Comparison of ENCODE assay signal across 8 mouse cellular contexts in the genomic region with DNA sequence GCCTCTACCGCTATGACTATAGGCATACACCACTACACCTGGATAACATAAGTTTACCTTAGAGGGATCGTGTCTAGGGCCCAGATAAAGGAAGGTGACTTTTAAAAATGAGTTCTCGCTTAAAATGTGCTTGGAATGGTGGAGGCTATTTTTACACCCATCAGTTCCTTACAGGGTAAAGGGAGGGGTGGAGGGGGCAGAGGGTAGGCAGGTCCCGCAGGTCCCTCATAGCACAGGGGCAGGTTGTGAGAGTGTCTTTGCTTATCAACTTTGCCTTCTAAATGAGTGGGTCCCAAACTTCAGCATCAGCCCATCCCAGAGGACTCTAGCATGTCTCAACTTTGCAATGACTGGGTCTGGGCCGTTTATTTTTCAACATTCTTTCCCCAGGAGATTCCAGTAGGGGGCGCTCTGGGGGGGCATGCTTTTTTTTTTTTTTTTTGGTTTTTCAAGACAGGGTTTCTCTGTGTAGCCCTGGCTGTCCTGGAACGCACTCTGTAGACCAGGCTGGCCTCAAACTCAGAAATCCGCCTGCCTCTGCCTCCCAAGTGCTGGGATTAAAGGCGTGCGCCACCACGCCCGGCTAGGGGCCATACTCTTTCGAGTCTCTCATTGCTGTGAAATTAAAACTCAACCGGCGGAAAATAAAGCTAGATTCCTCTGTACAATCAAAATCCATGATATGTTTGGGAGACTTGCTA. TPM values are rescaled to one million over a fixed set of nuclear protein-coding genes. Genes with fewer than 3 reads are reported as not detected.
DNase-seq lines count a peak whose midpoint lies in the region; ATAC-seq lines count a peak whose summit lies in the region.

No protein-coding gene starts in this region.

- peak overlapping the region; percentile 32; the same call in 1 of the 2 replicates for H3K9ac ChIP-seq in lung, embryonic 15.5 days
- peak overlapping the region; percentile 91 for H3K9ac ChIP-seq in hindbrain, embryonic 14.5 days

- H3K4me2 ChIP-seq in lung, embryonic 15.5 days, result peak overlapping the region; percentile 70
- H3K4me2 ChIP-seq in hindbrain, embryonic 14.5 days (replicated peaks), result peak overlapping the region; percentile 82

- no peaks in the 10 kb centered on the region for H3K36me3 ChIP-seq in lung, embryonic 15.5 days
- H3K36me3 ChIP-seq in hindbrain, embryonic 14.5 days (replicated peaks; ENCODE audit: control insufficient read depth, insufficient read depth), result no peaks in the 10 kb centered on the region

- 55% methylated on average over 15 of the region's 15 CpGs for WGBS in lung, embryonic 15.5 days
- 56% methylated on average over 15 of the region's 15 CpGs for WGBS in hindbrain, embryonic 14.5 days

- no peaks in the 10 kb centered on the region for H3K27me3 ChIP-seq in lung, embryonic 15.5 days
- no peaks in the 10 kb centered on the region for H3K27me3 ChIP-seq in hindbrain, embryonic 14.5 days (ENCODE audit: control insufficient read depth, insufficient read depth, low read length)

- intact Hi-C loops in gastrocnemius, postnatal 36 days (cut with DNase I), result no loop called here

- peaks cover 25% of the 10 kb centered on the region for H3K4me1 ChIP-seq in lung, embryonic 15.5 days
- H3K4me1 ChIP-seq in hindbrain, embryonic 14.5 days (replicated peaks; ENCODE audit: control insufficient read depth, insufficient read depth, low read length), result peaks cover 19% of the 10 kb centered on the region

- ATAC-seq in lung, embryonic 15.5 days (ENCODE audit: borderline replicate concordance, extremely low read depth, low FRiP score, low TSS enrichment), result no peak
- no peak for ATAC-seq in hindbrain, embryonic 14.5 days (ENCODE audit: low FRiP score)
- peak; percentile 15; the same call in 1 of the 2 replicates for ATAC-seq in megakaryocyte-erythroid progenitor cell, adult 5-6 weeks (replicated peaks; ENCODE audit: low FRiP score, low TSS enrichment, poor library complexity, severe bottlenecking)

- no peak for DNase-seq in lung, postnatal 25 days (ENCODE audit: low spot score)
- DNase-seq in c-Kit-negative CD71-positive TER-119-positive erythroid progenitor cells, embryonic 14.5 days (ENCODE audit: low read depth, low spot score), result peak; percentile 19
- no peak for DNase-seq in hindbrain, embryonic 14.5 days (ENCODE audit: low spot score)
- DNase-seq in gastrocnemius, postnatal 36 days, result no peak
- DNase-seq in cerebellum, adult 18-20 months, result no peak
- no peak for DNase-seq in layer of hippocampus, adult 18-20 months (ENCODE audit: low spot score in 2 of 2)

- H3K4me3 ChIP-seq in lung, embryonic 15.5 days, result peak overlapping the region; percentile 99
- peak overlapping the region; percentile 99 for H3K4me3 ChIP-seq in hindbrain, embryonic 14.5 days (replicated peaks; ENCODE audit: low read length)

- no peaks in the 10 kb centered on the region for H3K9me3 ChIP-seq in lung, embryonic 15.5 days
- no peaks in the 10 kb centered on the region for H3K9me3 ChIP-seq in hindbrain, embryonic 14.5 days (ENCODE audit: control insufficient read depth, low read length)

- peak overlapping the region; percentile 90 for H3K27ac ChIP-seq in lung, embryonic 15.5 days
- peak overlapping the region; percentile 82 for H3K27ac ChIP-seq in hindbrain, embryonic 14.5 days

RNA-seq across cellular contexts. Expression of a gene that starts 0.6 kb away (rescaled TPM):
- polyA plus RNA-seq in lung, embryonic 15.5 days (2015; fragmentation: Nextera tagmentation; extraction: Ambion mirVana), result 9.7 and 9.8 TPM in 2 replicates
- polyA plus RNA-seq in hindbrain, embryonic 14.5 days (2014; fragmentation: Nextera tagmentation; extraction: Ambion mirVana), result 40.1 and 41.4 TPM in 2 replicates
- 23.4 and 24.2 TPM in 2 replicates for total RNA-seq in megakaryocyte-erythroid progenitor cell, adult 5-6 weeks (2014; fragmentation: Nextera tagmentation)
- total RNA-seq in megakaryocyte-erythroid progenitor cell, adult 5-6 weeks (2017), result 22.4 and 32.8 TPM in 2 replicates
- 10 to 100 TPM; 45.7 to 46.2 TPM for total RNA-seq in gastrocnemius, postnatal 36 days (2021)
- total RNA-seq in layer of hippocampus, adult 18-20 months (2021), result 100 to 1,000 TPM; 146 to 158 TPM
